Mouse (Mus musculus) embryonic fibroblast, embryonic 13.5 days (primary cell): ENCODE data around the gene Klhl3. TPM values are rescaled to one million over a fixed set of nuclear protein-coding genes. Genes with fewer than 3 reads are reported as not detected.

Experiments
- H3K27ac ChIP-seq: 2 replicates; pipeline ENCODE4 v1.5.1; 2012; ENCODE audit warnings: low read length, control low read depth, inconsistent platforms; ENCODE audit not compliant: insufficient read depth
- H3K4me1 ChIP-seq: 2 replicates; pipeline ENCODE4 v1.6.1; 2011; ENCODE audit warnings: low read length; ENCODE audit not compliant: control insufficient read depth, insufficient read depth
- H3K4me3 ChIP-seq: 2 replicates; pipeline ENCODE4 v1.5.1; 2011; ENCODE audit warnings: mild to moderate bottlenecking, control low read depth, low read length; ENCODE audit not compliant: insufficient read depth
- CTCF ChIP-seq: IDR thresholded peaks from 2 replicates; pipeline ENCODE4 v1.5.1; 2011; ENCODE audit warnings: mild to moderate bottlenecking, control low read depth, low read length, moderate library complexity, borderline replicate concordance; ENCODE audit not compliant: insufficient read depth
- POLR2A ChIP-seq: IDR thresholded peaks from 2 replicates; pipeline ENCODE4 v1.6.1; 2011; ENCODE audit warnings: low read depth, mild to moderate bottlenecking, control low read depth, low read length, moderate library complexity
- polyA plus RNA-seq: library from polyadenylated mRNA; stranded (reverse); fragments of >200 nt; gene quantifications from 2 replicates; pipeline ENCODE4 v1.2.4, GENCODE M21; 2011; ENCODE audit warnings: low read depth; ENCODE audit not compliant: missing spikeins, insufficient read length

Klhl3 gene
- 0.43 and 0.53 TPM in 2 replicates for polyA plus RNA-seq

DNA sequence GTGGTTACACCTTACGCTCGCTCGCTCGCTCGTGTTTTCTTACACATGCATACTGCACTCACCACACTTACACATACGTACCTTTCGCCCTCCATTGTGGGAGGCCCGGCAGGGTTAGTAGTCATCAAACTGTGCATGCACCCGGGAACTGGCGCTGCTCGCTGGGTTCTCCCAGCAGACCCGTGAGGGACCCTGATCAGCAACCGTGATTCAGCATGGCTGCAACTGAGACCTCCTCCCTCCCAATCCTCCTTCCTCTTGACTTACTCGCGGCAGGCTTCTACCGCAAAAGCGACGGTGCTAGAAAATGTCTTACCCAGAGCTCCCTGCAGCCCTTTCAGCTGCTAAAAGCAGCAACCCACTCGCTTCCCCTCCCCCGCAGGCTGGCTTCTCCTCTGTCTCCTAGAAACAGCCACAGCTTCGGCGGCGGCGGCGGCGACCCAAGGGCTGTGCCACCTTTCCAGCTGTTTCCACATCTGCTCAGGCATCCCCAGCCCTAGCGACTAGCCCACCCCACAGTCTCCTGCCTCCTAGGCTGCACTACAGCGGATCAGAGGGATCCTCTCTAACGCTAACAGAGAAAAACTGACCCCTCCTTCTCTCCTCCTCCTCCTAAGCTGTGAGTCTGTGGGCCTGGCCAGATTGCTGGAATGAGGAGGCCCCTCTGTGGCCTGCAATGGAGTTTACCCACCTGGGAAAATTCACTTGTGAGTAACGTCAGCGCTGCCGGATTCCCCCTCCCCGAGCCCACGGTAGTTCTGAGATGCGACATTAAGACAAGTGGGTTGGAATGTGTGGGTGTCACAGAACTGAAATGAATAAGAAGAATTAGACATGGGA lies at the start of gene Klhl3:
TSS of gene Klhl3 (minus strand) at position 532 of the 840 bp plus-strand sequence.
- 0 out of 2 replicates have a peak, but pooled peaks cover 3% of the 10 kb centered on the region for H3K4me1 ChIP-seq
- peak; percentile 49 for TF ChIP-seq POLR2A
- TF ChIP-seq CTCF = no peak
- peak within 1 kb of the TSS; percentile 40 for H3K4me3 ChIP-seq
- H3K27ac ChIP-seq = no peak within 1 kb of the TSS

DNA sequence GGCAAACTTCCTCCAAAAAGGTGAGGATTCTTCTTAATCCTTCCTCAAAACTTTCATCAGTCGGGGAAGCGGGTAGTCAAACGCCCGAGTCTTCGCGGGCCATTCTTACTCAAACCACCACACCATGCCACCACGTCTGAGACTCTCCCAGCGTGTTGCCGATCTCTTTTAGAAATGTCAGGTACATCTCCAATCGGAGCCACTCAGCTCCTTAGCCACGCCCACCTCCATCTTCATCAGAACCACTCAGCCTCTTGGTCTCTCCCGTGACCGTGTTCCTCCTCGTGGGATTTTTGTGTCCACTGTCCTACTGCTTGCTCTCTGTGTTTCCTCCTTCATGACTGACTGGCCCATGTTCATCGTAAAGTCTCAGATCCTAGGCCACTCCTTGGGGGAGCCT lies 47.4 kb upstream of the Klhl3 start:
- TF ChIP-seq CTCF (no peak), POLR2A (no peak)
- H3K4me1 ChIP-seq = no peaks in the 10 kb centered on the region
- H3K4me3 ChIP-seq = no peak overlapping the region
- no peak overlapping the region for H3K27ac ChIP-seq

DNA sequence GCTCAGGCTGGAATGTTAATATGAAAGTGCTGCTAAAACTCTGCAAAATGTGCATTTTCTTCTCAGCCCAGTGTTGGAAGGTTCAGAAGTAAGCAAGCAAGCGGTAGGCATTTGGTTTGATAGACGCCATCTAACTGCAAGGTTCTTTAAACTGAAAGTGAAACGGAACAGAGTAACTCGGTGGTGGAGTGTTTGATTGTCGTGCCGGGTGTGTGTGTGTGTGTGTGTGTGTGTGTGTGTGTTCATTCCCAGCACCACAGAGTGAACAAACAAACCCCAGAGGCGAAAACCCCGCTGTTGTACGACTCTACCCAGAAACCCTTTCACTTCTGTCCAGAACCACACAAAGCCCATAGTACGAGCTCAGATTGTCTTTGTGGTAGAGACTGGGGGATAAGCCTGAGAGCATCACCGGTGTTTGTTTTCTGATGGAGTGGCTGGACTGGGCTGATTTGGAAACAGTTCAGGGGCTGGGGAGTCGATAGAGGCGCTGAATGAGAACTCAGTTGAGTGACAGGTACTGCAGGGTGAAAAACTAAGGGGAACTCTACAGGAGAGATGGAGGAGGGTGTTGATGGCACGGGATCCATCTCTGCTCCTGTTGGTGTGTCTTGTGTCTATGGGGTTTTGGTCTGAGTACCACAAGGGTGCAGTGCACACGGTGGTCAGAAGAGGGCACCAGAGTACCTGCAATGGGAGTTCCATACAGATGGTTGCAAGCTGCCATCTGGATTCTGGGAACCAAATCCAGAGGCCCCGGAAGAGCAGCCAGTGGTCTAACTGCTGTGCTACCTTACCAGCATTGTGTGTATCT lies 44.9 kb upstream of the Klhl3 start:
- no peaks in the 10 kb centered on the region for H3K4me1 ChIP-seq
- H3K27ac ChIP-seq = peak overlapping the region; percentile 11; the same call in 1 of the 2 replicates
- peak overlapping the region; percentile 93 for H3K4me3 ChIP-seq
- TF ChIP-seq CTCF = peak; percentile 86; the same call in 1 of the 2 replicates
- no peak for TF ChIP-seq POLR2A

DNA sequence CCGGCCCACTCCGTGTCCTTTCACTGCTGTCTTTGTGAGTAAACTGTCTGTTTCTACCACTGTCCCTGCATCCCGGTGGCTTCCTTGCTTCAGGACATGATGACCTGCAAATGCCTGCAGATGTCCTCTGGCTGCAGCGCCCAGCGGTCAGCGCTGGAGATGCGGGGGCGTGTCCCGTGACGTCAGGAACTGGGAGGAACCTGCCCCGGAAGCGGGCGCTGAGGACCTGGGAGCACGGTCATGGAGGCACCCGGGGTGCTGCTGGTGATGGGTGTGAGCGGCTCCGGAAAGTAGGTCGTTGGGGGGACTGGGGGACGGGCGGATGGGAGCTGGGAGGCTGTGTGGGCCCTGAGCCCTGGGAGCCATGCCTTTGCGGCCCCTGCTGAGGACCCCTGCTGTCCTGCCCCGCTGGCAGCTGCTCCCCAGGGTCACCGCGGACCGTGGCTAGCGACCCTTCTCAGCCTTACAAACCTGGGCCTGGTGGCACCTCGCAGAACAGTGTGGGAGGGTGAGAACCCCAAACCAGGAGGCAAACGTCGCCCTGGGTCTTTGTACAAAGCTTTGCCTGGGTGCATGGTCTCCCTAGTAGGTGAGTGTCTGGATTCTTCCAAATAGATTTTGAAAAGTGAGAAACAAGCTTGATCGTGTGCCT lies 44.2 kb upstream of the Klhl3 start, which contains the start of gene Idnk:
TSS of gene Idnk (plus strand) at position 203 of the 652 bp plus-strand sequence.
- TF ChIP-seq POLR2A (peak; percentile 88), CTCF (no peak)
- peak within 1 kb of the TSS; percentile 93 for H3K4me3 ChIP-seq
- peak within 1 kb of the TSS; percentile 11; the same call in 1 of the 2 replicates for H3K27ac ChIP-seq
- H3K4me1 ChIP-seq = no peaks in the 10 kb centered on the region

DNA sequence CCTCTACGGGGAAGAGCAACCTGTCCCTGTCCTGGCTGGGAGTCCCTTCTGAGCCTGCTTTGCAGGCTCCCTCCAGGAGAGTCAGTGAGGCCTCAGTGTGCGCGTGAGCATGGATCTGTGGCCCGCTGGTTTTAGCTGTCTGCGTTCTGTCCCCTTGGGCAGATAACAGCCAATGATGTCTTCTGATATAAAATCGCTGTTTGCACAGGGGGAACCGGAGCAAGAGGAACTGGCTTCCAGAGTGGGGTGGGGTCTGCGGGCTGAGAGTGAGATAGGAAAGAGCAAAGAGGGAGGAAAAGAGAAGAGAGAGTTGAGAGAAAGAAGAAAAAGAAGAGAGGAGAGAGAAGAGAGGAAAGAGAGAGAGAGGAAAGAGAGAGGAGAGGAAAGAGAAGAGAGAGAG lies 43.6 kb upstream of the Klhl3 start:
- Histone ChIP-seq H3K4me3 (peak overlapping the region; percentile 93), H3K27ac (no peak overlapping the region), H3K4me1 (no peaks in the 10 kb centered on the region)
- TF ChIP-seq POLR2A = no peak
- TF ChIP-seq CTCF = no peak

DNA sequence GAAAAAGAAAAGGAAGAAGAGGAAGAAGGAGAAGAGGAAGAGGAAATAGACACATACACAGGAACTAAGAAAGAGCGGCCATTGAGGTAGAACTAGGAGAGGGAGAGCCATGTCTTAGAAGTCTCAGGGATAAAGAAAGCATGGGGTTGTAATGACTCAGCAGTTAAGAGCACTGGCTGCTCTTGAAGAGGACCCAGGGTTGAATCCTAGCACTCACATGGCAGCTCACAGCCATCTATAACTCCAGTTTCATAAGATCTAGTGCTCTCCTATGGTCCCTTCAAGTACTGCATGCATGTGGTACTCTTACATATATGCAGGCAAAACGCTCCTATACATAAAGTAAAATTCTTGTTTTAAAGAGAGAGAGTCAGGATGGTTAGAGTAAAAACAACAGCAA lies 42.6 kb upstream of the Klhl3 start:
- Histone ChIP-seq H3K4me1 (no peaks in the 10 kb centered on the region), H3K27ac (no peak overlapping the region), H3K4me3 (no peak overlapping the region)
- TF ChIP-seq CTCF = no peak
- TF ChIP-seq POLR2A = no peak

DNA sequence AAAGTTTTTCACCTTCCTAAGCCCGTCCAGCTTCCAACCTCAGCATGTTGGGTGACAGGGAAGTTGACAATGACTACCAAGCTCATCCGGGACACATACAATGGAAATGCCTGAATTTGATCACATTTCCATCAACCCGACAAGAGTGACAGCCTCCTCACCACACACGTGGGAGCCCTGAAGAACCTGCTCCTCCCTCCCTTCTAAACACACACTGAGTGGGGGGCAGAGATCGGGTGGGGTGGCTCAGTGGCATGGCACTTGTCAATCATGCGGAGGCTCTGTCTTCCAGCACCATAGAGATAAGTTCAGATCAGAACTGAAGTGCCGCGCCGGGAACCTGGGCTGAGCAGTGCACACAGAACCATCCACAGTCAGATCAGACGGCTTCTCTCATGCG lies 37.0 kb upstream of the Klhl3 start:
- Histone ChIP-seq H3K4me1 (0 out of 2 replicates have a peak, but pooled peaks cover 3% of the 10 kb centered on the region), H3K4me3 (no peak overlapping the region), H3K27ac (no peak overlapping the region)
- TF ChIP-seq POLR2A = no peak
- TF ChIP-seq CTCF = no peak

DNA sequence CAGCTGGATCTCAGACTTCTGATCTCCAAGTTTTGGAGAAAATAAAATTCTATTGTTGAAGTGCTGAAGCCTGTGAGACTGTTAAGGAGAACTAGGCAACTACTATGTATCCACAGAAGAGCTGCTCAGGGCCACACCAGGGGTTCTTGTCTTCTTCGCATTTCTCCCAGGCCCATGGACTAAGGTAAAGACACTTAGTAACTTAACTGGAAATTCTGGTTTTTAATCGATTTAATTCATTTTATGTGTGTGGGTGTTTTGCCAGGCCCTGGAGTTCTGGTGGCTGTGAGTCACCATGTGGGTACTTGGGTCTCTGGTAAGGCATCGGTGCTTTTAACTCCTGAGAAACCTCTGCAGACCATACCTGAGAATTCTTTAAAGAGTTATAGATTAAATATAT lies 36.2 kb upstream of the Klhl3 start:
- Histone ChIP-seq H3K27ac (no peak overlapping the region), H3K4me1 (0 out of 2 replicates have a peak, but pooled peaks cover 3% of the 10 kb centered on the region), H3K4me3 (no peak overlapping the region)
- no peak for TF ChIP-seq POLR2A
- TF ChIP-seq CTCF = no peak

DNA sequence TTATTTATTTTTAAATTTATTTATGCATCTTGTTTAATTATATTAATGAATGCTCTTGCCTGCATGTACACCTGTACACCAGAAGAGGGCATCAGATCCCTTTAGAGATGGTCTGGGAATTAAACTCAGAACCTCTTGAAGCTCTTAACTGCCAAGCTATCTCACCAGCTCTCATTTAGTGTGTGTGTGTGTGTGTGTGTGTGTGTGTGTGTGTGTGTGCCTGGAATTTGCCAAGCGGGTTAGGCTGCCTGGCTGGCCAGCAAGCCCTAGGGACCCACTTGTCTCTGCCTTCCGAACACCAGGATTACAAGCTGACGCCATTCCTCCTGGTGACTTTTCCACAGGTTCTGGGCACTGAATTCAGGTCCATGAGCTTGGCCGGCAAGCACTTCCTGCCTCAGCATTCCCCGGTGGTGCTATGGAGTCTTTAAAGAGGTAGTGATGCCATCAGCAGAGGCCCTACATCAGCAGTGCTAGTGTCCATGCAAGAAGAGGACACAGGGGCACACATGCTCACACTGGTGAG lies 35.7 kb upstream of the Klhl3 start:
- TF ChIP-seq POLR2A (no peak), CTCF (no peak)
- no peak overlapping the region for H3K27ac ChIP-seq
- 0 out of 2 replicates have a peak, but pooled peaks cover 3% of the 10 kb centered on the region for H3K4me1 ChIP-seq
- no peak overlapping the region for H3K4me3 ChIP-seq
